Mouse (Mus musculus) thymus, postnatal 36 days (tissue): ENCODE measurements around the gene Fermt1.
A peak's percentile ranks its signal among the peaks of the same experiment; 100 is the strongest.

Experiments
- DNase-seq, 2 experiments: peaks; one replicate each; pipeline ENCODE4 v3.0.0; 2022; ENCODE audit warnings: mixed read lengths in 2 of 2

Gene Fermt1

DNA sequence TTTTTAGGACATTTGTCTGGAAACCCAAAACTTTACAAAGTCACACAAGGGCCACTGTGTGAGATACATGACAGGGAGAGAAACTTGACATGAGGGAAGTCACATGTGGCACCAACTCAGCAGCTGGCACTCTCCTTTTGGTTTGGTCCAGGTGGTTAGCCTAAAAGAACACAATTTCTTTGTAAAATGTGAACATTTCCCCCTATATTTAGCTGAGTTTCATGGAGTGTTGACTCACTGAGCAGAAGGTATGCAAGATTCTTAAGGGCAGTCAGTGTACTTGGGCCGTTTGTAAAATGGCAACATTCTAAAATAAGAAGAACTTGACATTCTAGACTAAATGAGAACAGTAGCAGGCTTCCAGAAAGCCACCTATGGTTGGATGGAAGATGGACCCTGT, 30.9 kb downstream of the Fermt1 start:
- DNase-seq: no peak

- DNase-seq: peak in 1 of 2 experiments; percentile 4
Observed at GRCm38 (mm10) chr2:132906763-132907162, 38.9 kb downstream of the Fermt1 start.

GRCm38 (mm10) chr2:132904961-132905360, 40.7 kb downstream of the Fermt1 start:
- DNase-seq: no peak

DNA sequence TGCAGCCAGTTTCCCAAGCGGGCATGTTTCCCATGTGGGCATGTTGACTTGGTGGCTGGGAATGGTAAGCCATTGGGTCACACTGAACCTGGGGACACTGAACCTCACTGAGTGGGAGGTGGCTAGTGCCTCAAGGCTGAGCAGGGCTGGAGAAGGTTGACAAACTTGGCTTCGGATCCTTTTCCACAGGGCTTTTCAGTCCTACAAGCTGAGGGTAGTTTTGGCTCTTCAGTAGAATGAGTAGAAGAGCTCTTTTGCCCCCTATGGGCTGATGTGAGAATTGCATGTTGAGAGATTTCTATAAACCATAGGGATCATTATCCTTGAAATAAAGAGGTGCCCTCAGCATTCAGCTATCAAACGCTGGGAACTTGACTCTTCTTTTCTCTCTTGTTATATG, 42.2 kb downstream of the Fermt1 start:
- peak in 1 of 2 experiments; percentile 3 for DNase-seq

DNA sequence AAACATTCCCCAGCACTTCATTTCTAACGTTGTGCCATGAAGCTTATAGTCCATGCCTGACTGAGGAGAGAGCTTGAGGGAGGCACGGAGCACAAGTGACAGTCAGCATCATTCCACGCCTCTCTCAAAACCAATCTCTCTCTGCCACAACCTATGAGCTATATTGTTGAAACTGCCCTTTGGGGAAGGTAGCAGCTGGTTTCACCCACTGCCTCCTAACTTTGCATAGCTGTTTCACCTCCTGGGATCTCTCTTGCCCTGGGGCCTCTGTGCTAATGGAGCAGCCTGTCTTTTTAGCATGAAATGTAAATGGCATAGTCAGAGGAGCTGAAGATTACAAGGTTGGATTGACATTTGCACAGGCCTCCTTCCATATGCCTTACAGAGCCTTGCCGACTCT, 43.6 kb downstream of the Fermt1 start:
- no peak for DNase-seq

GRCm38 (mm10) chr2:132901636-132902035, 44.1 kb downstream of the Fermt1 start:
- DNase-seq: no peak

- no peak for DNase-seq
Observed at GRCm38 (mm10) chr2:132900596-132900995, 45.1 kb downstream of the Fermt1 start.

DNA sequence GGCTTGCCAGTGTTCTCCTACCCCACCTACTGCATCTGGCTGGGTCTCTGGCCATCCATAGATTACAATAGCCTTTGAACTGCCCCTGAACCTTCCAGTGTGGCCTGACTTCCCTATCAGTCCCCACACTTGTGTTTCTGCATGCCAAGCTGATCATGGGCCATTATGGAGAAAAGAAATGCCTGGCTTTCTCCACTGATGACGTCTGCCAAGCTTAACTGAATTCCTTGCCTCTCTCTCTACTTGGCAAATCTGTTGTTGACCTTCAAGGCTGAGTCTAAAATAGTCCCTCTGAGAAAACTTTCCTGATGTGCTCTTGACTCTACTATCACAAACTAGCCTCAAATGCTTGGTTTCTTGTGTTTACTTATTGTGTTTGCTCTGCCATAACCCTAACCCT, 47.5 kb downstream of the Fermt1 start:
- DNase-seq: no peak

DNA sequence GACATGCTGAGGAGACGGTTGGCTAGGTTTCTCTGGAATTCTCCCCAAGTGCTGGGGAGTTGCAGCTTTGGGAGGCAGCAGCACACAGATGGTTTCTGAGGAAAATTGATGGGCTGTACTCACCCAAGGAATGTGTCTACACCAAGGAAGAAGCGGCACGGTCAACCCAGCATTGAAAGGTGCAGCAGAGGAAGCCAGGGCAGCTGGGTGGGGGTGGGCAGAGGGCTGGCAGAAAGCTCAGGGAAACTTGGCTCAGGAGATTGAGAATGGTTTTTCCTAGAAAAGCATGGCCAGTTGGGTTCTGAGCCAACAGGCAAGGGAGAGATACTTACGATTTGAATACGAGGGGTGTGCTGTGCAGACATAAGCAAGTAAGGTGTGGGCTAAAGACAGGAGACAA, 51.9 kb downstream of the Fermt1 start:
- DNase-seq: no peak

GRCm38 (mm10) chr2:132885312-132885711, 60.4 kb downstream of the Fermt1 start:
- DNase-seq: no peak

DNA sequence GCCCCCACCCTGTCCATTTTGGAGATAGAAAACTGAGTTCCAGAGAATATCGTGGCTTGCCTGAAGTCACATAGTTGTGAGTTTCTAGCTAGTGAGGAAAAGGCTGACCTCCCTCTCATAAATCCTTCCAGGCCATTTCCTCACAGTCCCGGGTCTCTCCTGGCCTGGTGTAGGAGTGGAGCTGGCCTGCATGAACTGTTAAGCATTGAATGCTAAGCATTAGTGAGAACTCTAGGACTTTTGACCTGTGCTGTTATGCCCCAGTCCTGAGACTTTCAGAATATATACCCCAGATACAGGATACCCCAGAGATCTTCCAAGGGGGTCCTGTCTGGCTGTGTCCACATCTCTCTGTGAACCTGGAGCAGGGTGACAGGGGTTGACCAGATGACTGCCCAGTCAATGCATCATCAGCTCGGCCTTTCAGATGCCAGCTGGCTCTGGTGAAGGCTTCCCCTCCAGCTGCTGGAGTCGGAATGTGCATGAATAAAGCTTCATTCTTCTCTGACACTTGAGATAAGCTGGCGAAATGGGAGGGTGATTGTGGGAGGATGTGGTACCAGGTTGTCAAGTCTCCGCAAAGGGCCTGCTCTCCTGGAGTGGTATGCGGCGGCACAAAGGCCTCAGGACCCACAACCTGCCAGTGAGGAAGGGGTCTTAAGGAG, 61.3 kb downstream of the Fermt1 start:
- no peak for DNase-seq

DNA sequence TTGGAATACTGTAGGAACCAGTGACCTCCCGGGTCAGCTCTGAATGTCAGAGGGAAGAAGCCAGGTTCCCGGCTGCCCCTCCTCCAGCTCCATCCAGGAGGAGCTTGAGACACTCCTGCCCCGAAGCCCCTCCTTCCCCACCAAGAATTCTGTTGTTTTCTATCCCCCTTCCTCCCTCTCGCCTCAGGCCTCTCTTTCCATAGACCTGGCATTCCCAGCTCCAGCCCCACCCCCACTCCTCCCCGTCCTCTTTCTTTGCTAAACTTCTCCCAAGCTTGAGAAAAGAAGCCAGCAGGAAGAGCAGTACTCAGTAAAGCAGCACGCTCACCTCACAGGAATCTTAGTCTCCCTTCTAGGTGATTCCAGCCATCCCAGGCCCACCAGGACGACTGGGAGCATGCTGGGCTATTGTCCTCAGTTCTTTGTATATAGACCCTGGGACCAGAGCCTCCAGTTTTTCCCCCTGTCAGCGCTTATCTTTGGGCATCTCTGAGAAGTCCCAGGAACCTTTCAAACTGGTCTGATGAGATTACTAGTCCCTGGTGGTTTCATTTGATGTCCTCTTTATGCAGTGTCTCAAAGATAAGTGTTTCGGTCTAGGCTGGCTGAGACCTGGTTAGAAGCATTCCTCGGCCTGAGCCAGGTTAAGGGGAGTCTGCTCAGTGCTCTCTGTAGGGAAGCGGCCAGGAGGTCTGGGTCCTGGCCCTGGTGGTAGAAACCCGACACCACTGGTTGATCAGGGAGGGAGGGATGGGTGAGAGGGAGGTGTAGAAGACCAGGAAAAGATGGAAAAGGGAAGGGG, 64.7 kb downstream of the Fermt1 start, which contains the start of gene Lrrn4:
Lrrn4 (minus strand) TSS at position 48 of the 802 bp plus-strand sequence.
- no peak for DNase-seq

GRCm38 (mm10) chr2:132879261-132880044, 66.3 kb downstream of the Fermt1 start:
- DNase-seq: peak; percentile 15 to 17

DNA sequence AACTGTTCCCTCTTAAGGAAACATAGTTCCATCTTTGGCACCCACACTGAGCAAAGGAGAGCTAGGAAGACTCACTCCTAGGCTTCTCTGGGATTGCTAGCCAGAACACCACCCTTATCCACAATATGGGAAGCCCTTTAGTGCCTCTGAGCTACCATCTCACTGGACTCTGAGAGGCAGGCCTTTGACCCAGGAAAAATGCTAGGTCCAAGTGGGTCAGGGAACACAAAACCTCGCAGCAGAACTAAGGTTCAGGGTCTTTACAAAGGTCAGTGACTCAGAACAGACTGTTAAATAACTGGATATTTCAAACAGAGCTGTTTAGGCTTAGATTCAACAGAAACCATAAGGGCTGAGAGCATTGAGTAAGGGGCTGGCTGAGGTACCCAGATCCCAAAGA, 68.7 kb downstream of the Fermt1 start:
- no peak for DNase-seq

- peak; percentile 10 to 12 for DNase-seq
Observed at GRCm38 (mm10) chr2:132873657-132874326, 71.9 kb downstream of the Fermt1 start.

DNA sequence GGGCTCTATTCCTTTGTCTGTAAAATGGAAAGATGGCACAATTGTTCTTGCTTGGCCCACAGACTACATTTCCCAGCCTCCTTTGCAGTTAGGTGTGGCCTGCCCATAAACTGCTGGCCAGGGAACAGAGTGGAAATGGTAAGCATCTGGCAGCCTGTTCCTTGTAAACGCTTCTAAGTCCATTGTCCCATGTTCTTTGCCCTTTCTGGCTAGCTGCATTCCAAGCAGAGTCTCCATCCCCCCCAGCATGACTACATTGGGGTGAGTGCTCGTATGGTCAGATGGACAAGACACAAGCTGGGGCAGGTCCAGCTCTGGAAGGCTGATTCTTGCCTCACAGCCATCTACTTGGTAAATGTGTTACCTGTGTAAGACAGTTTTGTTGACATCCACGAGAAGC, 74.0 kb downstream of the Fermt1 start:
- DNase-seq: no peak

- DNase-seq: no peak
Observed at GRCm38 (mm10) chr2:132870286-132870685, 75.4 kb downstream of the Fermt1 start.

- no peak for DNase-seq
Observed at GRCm38 (mm10) chr2:132869682-132870081, 76.0 kb downstream of the Fermt1 start.

- no peak for DNase-seq
Observed at GRCm38 (mm10) chr2:132867521-132867920, 78.2 kb downstream of the Fermt1 start.

DNA sequence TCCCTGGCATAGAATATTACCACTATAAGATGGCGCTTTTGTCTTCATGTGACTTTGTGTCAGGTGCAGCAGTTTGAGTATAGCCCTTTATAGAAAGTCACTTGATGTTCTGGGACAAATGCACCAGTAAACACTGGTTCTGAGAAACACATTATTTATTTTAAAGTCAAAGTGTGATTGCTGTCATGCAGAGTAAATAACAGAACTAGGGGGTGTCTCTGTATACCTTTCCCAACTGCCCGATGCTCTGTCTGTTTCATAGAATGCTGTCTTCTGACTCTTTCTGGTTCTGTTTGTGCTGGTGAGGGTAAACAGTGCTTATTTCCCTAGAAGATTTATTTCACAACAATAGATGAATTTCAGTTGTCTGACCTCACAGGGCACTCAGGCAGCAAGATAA, 82.4 kb downstream of the Fermt1 start:
- DNase-seq: no peak

- no peak for DNase-seq
Observed at GRCm38 (mm10) chr2:132861456-132861855, 84.2 kb downstream of the Fermt1 start.

DNA sequence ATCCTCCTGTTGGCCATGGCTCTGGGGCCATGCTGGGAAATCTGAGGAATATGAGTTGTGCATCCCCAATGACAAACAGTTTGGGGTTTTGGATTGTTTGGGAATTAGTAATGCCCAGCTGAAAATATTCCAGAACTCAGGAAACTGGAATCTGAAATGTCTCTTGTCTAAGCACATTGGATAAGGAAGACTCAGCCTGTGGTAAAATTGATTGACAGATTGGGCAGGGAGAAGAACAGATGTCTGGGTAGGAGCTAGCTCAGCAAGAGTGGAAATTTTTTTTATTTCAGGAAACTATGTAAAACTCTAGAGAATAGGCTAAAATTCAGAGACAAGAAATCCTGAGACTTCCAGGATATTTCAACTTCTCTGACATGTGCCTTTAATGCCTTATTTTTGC, 85.3 kb downstream of the Fermt1 start:
- no peak for DNase-seq

DNA sequence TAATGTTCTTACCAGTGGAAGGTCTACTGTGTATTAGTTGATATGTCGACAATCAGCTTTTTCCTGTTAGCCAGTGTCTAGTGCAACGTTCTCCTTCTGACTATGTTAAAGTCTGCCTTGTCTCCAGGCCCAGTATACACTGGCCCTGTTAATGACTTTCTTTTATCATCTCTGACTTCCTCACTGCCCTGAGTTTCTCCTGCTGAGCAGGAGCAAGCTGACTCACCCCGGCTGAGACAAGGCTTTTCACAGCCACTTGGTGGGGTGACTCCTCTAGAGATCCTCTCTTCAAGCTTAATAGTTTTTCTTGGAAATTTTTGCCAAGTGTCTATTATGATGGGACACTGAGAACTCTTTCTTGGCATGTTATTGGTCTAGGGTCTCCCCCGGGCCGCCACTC, 89.4 kb downstream of the Fermt1 start:
- no peak for DNase-seq
